ENCODE assay signal across 21 mouse cellular contexts in the genomic region with DNA sequence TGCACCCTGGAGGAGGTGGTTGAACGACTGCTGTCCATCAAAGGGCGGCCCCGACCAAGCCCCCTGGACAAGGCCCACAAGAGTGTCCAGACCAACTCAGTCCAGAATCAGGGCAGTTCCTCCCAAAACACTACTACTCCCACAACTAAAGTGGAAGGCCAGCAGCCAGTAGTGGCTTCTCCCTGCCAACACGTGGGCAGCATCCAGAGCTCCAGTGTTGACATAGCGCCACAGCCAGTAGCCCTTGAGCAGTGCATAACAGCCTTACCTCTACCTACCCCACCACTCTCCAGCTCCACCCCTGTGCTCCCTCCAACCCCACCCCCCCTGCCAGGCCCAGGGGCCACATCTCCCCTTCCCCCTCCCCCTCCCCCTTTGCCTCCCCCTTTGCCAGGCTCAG.
"Had no signal": no experiment of that assay in that cellular context is flagged by ENCODE, and none has a peak within 500 bp of the region (broad histone marks: within the 10 kb centered on the region; RNA-seq: fewer than 3 reads in every experiment).

No protein-coding gene starts in this region.

- H3K36me3 ChIP-seq: limb, embryonic 10.5 days; midbrain, embryonic 10.5 days; midbrain, embryonic 13.5 days; neural tube, embryonic 13.5 days had no signal

- ATAC-seq: intestine, postnatal 0 days; liver, postnatal 0 days had no signal

- DNase-seq: kidney, adult 2 months; layer of hippocampus, adult 9-11 months; liver; liver, postnatal 0 days; retina, postnatal 1 day; right cerebral cortex, postnatal 25 days; spleen, adult 18-20 months; thymus, postnatal 14 days; thymus, postnatal 4 days had no signal

- H3K27ac ChIP-seq: kidney, postnatal 0 days; limb, embryonic 10.5 days; limb, embryonic 13.5 days; liver, embryonic 14.5 days; midbrain, embryonic 10.5 days; midbrain, embryonic 13.5 days; neural tube, embryonic 13.5 days; stomach, embryonic 15.5 days had no signal

- H3K9me3 ChIP-seq: limb, embryonic 10.5 days; limb, embryonic 13.5 days; megakaryocyte, embryonic 14.5 days; midbrain, embryonic 10.5 days; midbrain, embryonic 13.5 days; neural tube, embryonic 13.5 days; stomach, embryonic 15.5 days had no signal

- H3K4me3 ChIP-seq: layer of hippocampus, adult 2 months; limb, embryonic 10.5 days; limb, embryonic 13.5 days; midbrain, embryonic 10.5 days; midbrain, embryonic 13.5 days; myocyte; neural tube, embryonic 13.5 days; stomach, embryonic 15.5 days had no signal

- H3K9ac ChIP-seq: limb, embryonic 13.5 days; liver, embryonic 14.5 days; liver, postnatal 0 days; midbrain, embryonic 13.5 days; stomach, embryonic 15.5 days had no signal

- H3K27me3 ChIP-seq: limb, embryonic 13.5 days; megakaryocyte, embryonic 14.5 days; midbrain, embryonic 13.5 days; neural tube, embryonic 13.5 days; stomach, embryonic 15.5 days had no signal

- H3K4me2 ChIP-seq: limb, embryonic 13.5 days; midbrain, embryonic 13.5 days; neural tube, embryonic 13.5 days; stomach, embryonic 15.5 days had no signal
